ENCODE assay signal across 9 mouse cellular contexts in the genomic region with DNA sequence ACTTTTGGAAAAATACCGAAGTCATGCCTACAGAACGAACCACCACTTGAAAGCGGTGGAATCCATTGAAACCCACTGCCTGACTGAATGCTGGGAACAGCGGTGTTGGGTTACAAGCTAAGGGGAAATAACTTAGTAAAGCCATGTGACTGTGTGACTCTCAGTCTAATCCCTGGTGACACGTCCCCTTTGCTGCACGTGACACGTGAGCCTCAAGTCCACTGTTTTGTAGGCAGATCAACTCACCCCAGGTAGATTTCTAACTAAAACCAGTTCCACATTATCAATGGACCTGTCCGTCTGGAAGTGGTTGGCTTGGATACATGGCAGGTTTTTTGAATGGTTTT.
DNase-seq lines count a peak whose midpoint lies in the region; ATAC-seq and TF ChIP-seq lines count a peak whose summit lies in the region.
"Had no signal": no experiment of that assay in that cellular context is flagged by ENCODE, and none has a peak within 500 bp of the region (broad histone marks: within the 10 kb centered on the region; RNA-seq: fewer than 3 reads in every experiment).

No protein-coding gene starts in this region.

- no peak for DNase-seq in gastrocnemius, adult 2 months
- no peak for DNase-seq in gastrocnemius, adult 8-10 months (ENCODE audit: low spot score in 2 of 2)
- no peak for DNase-seq in MEL (ENCODE audit: low read depth, low spot score)
- peak; percentile 24 for DNase-seq in heart, postnatal 4 days
- peak; percentile 66 for DNase-seq in limb, embryonic 11.5 days (ENCODE audit: low spot score)
- DNase-seq in forebrain, embryonic 14.5 days (ENCODE audit: low spot score): no peak
- DNase-seq: adrenal gland, postnatal 36 days had no signal

- no peaks in the 10 kb centered on the region for H3K79me2 ChIP-seq in MEL (ENCODE audit: control insufficient read depth, insufficient read depth, low read length, poor library complexity)

- peak overlapping the region; percentile 33; the same call in 1 of the 2 replicates for H3K4me2 ChIP-seq in limb, embryonic 11.5 days (ENCODE audit: low read depth, severe bottlenecking)
- no peak overlapping the region for H3K4me2 ChIP-seq in forebrain, embryonic 14.5 days (ENCODE audit: low read length)
- no peak overlapping the region for H3K4me2 ChIP-seq in forebrain, embryonic 13.5 days

- peak overlapping the region; percentile 28; the same call in 1 of the 2 replicates for H3K27ac ChIP-seq in gastrocnemius, adult 2 months
- no peak overlapping the region for H3K27ac ChIP-seq in MEL (ENCODE audit: control insufficient read depth, low read depth, low read length)
- peak overlapping the region; percentile 37; the same call in 1 of the 2 replicates for H3K27ac ChIP-seq in limb, embryonic 11.5 days (replicated peaks; ENCODE audit: low read depth, low read length)
- H3K27ac ChIP-seq in forebrain, embryonic 14.5 days (ENCODE audit: low read depth, low read length): no peak overlapping the region
- H3K27ac ChIP-seq in forebrain, embryonic 13.5 days: no peak overlapping the region

- H3K9ac ChIP-seq in MEL (ENCODE audit: control insufficient read depth, low read depth, low read length, poor library complexity, severe bottlenecking): no peak overlapping the region
- H3K9ac ChIP-seq in limb, embryonic 11.5 days (ENCODE audit: low read length): no peak overlapping the region
- no peak overlapping the region for H3K9ac ChIP-seq in forebrain, embryonic 14.5 days (ENCODE audit: low read length)
- H3K9ac ChIP-seq in forebrain, embryonic 13.5 days: no peak overlapping the region

- peak overlapping the region; percentile 15; the same call in 1 of the 2 replicates for H3K4me3 ChIP-seq in gastrocnemius, adult 2 months
- H3K4me3 ChIP-seq in MEL (ENCODE audit: control insufficient read depth in 1 of 2, insufficient read depth in 1 of 2, low read depth in 2 of 2, low read length in 2 of 2): no peak overlapping the region
- no peak overlapping the region for H3K4me3 ChIP-seq in limb, embryonic 11.5 days (ENCODE audit: low read depth, low read length)
- no peak overlapping the region for H3K4me3 ChIP-seq in forebrain, embryonic 14.5 days (ENCODE audit: low read depth, low read length)
- H3K4me3 ChIP-seq in forebrain, embryonic 13.5 days: no peak overlapping the region

- H3K4me1 ChIP-seq in MEL (ENCODE audit: control insufficient read depth in 1 of 2, insufficient read depth in 2 of 2, low read length in 2 of 2): peaks cover 7 to 9% of the 10 kb centered on the region in 2 experiments
- peaks cover 18% of the 10 kb centered on the region for H3K4me1 ChIP-seq in limb, embryonic 11.5 days (ENCODE audit: control insufficient read depth, insufficient read depth, low read length)
- H3K4me1 ChIP-seq in forebrain, embryonic 14.5 days (ENCODE audit: control insufficient read depth, insufficient read depth, low read length): peaks cover 10% of the 10 kb centered on the region
- H3K4me1 ChIP-seq in forebrain, embryonic 13.5 days: peaks cover 46% of the 10 kb centered on the region

- TF ChIP-seq CTCF in gastrocnemius, adult 2 months (IDR thresholded peaks at IDR 0.05): no peak
- TF ChIP-seq CTCF in MEL (IDR thresholded peaks at IDR 0.05 in 2 of 3, conservative IDR thresholded peaks at IDR 0.05 in 1 of 3; ENCODE audit: control insufficient read depth in 1 of 3, insufficient read depth in 1 of 3, low read depth in 2 of 3, low read length in 3 of 3, poor library complexity in 1 of 3, severe bottlenecking in 1 of 3): no peak

- no peak for TF ChIP-seq RAD21 in MEL (IDR thresholded peaks at IDR 0.05; ENCODE audit: low read depth, low read length)

- TF ChIP-seq POLR2A in MEL (IDR thresholded peaks at IDR 0.05; ENCODE audit: control insufficient read depth in 1 of 2, insufficient read depth in 1 of 2, low read depth in 1 of 2, low read length in 2 of 2, poor library complexity in 1 of 2): no peak

- intact Hi-C loops in gastrocnemius, adult 2 months (cut with DNase I): no loop called here

- peak; percentile 88 for ATAC-seq in limb, embryonic 11.5 days (ENCODE audit: insufficient number of reproducible peaks, low FRiP score, low TSS enrichment, low read depth)
- ATAC-seq in CD4-positive, CD25-positive, alpha-beta regulatory T cell, adult 4 months: no peak
- ATAC-seq in forebrain, embryonic 14.5 days: no peak
- ATAC-seq in forebrain, embryonic 13.5 days: no peak

- no peaks in the 10 kb centered on the region for H3K27me3 ChIP-seq in MEL (ENCODE audit: control insufficient read depth in 1 of 2, insufficient read depth in 2 of 2, low read length in 2 of 2)
- no peaks in the 10 kb centered on the region for H3K27me3 ChIP-seq in limb, embryonic 11.5 days (ENCODE audit: control insufficient read depth, insufficient read depth, low read length)
- H3K27me3 ChIP-seq in forebrain, embryonic 14.5 days (replicated peaks; ENCODE audit: control insufficient read depth, insufficient read depth, low read length): no peaks in the 10 kb centered on the region
- no peaks in the 10 kb centered on the region for H3K27me3 ChIP-seq in forebrain, embryonic 13.5 days

- no peaks in the 10 kb centered on the region for H3K9me3 ChIP-seq in MEL (replicated peaks; ENCODE audit: insufficient read depth, low read length)
- H3K9me3 ChIP-seq in limb, embryonic 11.5 days (ENCODE audit: control insufficient read depth, low read length): no peaks in the 10 kb centered on the region
- H3K9me3 ChIP-seq in forebrain, embryonic 14.5 days (replicated peaks; ENCODE audit: control insufficient read depth, low read length): no peaks in the 10 kb centered on the region
- no peaks in the 10 kb centered on the region for H3K9me3 ChIP-seq in forebrain, embryonic 13.5 days (replicated peaks)

- H3K36me3 ChIP-seq in MEL (ENCODE audit: control insufficient read depth in 1 of 2, insufficient read depth in 2 of 2, low read length in 2 of 2): peaks cover 0 to 16% of the 10 kb centered on the region in 2 experiments; a peak in 2 of 4 replicates
- no peaks in the 10 kb centered on the region for H3K36me3 ChIP-seq in limb, embryonic 11.5 days (ENCODE audit: control insufficient read depth, insufficient read depth, low read length)
- H3K36me3 ChIP-seq in forebrain, embryonic 14.5 days (ENCODE audit: control insufficient read depth, insufficient read depth, low read length): no peaks in the 10 kb centered on the region
- H3K36me3 ChIP-seq in forebrain, embryonic 13.5 days (ENCODE audit: poor library complexity, severe bottlenecking): no peaks in the 10 kb centered on the region

- no peak for TF ChIP-seq EP300 in MEL (IDR thresholded peaks at IDR 0.05; ENCODE audit: low read depth in 1 of 2, low read length in 2 of 2)

- 15% methylated on average over 8 of the region's 8 CpGs for WGBS in limb, embryonic 11.5 days
- WGBS in forebrain, embryonic 14.5 days: 20% methylated on average over 8 of the region's 8 CpGs
- WGBS in forebrain, embryonic 13.5 days: 19% methylated on average over 8 of the region's 8 CpGs

TF ChIP-seq in MEL, 35 proteins besides CTCF, POLR2A, EP300 and RAD21:
- TF ChIP-seq MYC (IDR thresholded peaks at IDR 0.05; ENCODE audit: low read depth, low read length) (no peak), USF1 (IDR thresholded peaks at IDR 0.05; ENCODE audit: low read depth, low read length) (0 out of 2 replicates have a peak, but pooled peaks have one; percentile 7)

Comparison
In these comparisons a context has a peak if more than half of its experiments do, and no peak if none do; other contexts are left out.
1. DNase-seq: peak in heart, postnatal 4 days (single experiment) and limb, embryonic 11.5 days (single experiment); none in gastrocnemius, adult 2 months (single experiment), gastrocnemius, adult 8-10 months (0 of 2), MEL (single experiment) and forebrain, embryonic 14.5 days (single experiment).
2. H3K27ac ChIP-seq: peak in gastrocnemius, adult 2 months (single experiment) and limb, embryonic 11.5 days (single experiment); none in MEL (single experiment), forebrain, embryonic 14.5 days (single experiment) and forebrain, embryonic 13.5 days (single experiment).